Mouse (Mus musculus) forebrain, embryonic 14.5 days (tissue): ENCODE measurements around the gene Usf1. TPM values are rescaled to one million over a fixed set of nuclear protein-coding genes. Genes with fewer than 3 reads are reported as not detected.
A peak's percentile ranks its signal among the peaks of the same experiment; 100 is the strongest.

ENCODE experiments used
- ATAC-seq: fragments of 200-750 bp; cut with Nextera tagmentation; 2 replicates; pipeline ENCODE4 v1.8.0; 2017; ENCODE audit warnings: mild to moderate bottlenecking, moderate library complexity
- DNase-seq: peaks from one replicate; pipeline ENCODE4 v3.0.0-alpha.2; 2015; ENCODE audit warnings: low spot score
- H3K27ac ChIP-seq: fragments of 300-500 bp; sonication (generic); 2 replicates; pipeline ENCODE4 v1.5.1; 2014; ENCODE audit warnings: low read depth, mild to moderate bottlenecking, control low read depth, low read length, moderate library complexity
- H3K27me3 ChIP-seq: fragments of 300-500 bp; sonication (generic); replicated peaks from 2 replicates; pipeline ENCODE4 v1.6.1; 2014; ENCODE audit warnings: low read length, control low read depth, mixed read lengths; ENCODE audit not compliant: control insufficient read depth, insufficient read depth
- H3K36me3 ChIP-seq: fragments of 300-500 bp; sonication (generic); 2 replicates; pipeline ENCODE4 v1.6.1; 2014; ENCODE audit warnings: low read length, control low read depth; ENCODE audit not compliant: control insufficient read depth, insufficient read depth
- H3K4me1 ChIP-seq: fragments of 300-500 bp; sonication (generic); 2 replicates; pipeline ENCODE4 v1.6.1; 2014; ENCODE audit warnings: antibody characterized with exemption, low read length, control low read depth; ENCODE audit not compliant: control insufficient read depth, insufficient read depth
- H3K4me2 ChIP-seq: fragments of 300-500 bp; sonication (generic); 2 replicates; pipeline ENCODE4 v1.6.1; 2014; ENCODE audit warnings: mild to moderate bottlenecking, control low read depth, low read length
- H3K4me3 ChIP-seq: fragments of 300-500 bp; sonication (generic); 2 replicates; pipeline ENCODE4 v1.5.1; 2014; ENCODE audit warnings: low read depth, low read length, control low read depth
- H3K9ac ChIP-seq: fragments of 300-500 bp; sonication (generic); 2 replicates; pipeline ENCODE4 v1.6.1; 2014; ENCODE audit warnings: mild to moderate bottlenecking, low read length, control low read depth, moderate library complexity
- H3K9me3 ChIP-seq: fragments of 300-500 bp; sonication (generic); replicated peaks from 2 replicates; pipeline ENCODE4 v1.6.1; 2016; ENCODE audit warnings: low read length, control low read depth, mixed read lengths; ENCODE audit not compliant: control insufficient read depth
- WGBS: fragments of 180-500 bp; shearing (Covaris S2); extraction: QIAGEN DNeasy Blood & Tissue Kit; methylation state at CpG from one replicate; pipeline ENCODE4 v1.1.7; 2014; 5-methylcytosine and 5-hydroxymethylcytosine counted together
- polyA plus RNA-seq: library from polyadenylated mRNA; unstranded; fragments of >200 nt; fragmentation: Nextera tagmentation; extraction: Ambion mirVana; gene quantifications from 2 replicates; pipeline ENCODE4 v1.2.1, GENCODE M21; 2014

Gene Usf1
- polyA plus RNA-seq, 1 experiment from 2014 or later: 212 TPM

- peak; percentile 35 for DNase-seq
- H3K27ac ChIP-seq: no peak overlapping the region
Observed at GRCm38 (mm10) chr1:171440025-171440725, 29.1 kb downstream of the Usf1 start.

GRCm38 (mm10) chr1:171441466-171442412, 30.6 kb downstream of the Usf1 start:
- no peak for ATAC-seq

More at GRCm38 (mm10) chr1:171440025-171440725, 29.1 kb downstream of the Usf1 start:
- peaks cover 15% of the 10 kb centered on the region; the same call in 1 of the 2 replicates for H3K27me3 ChIP-seq
- no peak overlapping the region for H3K4me3 ChIP-seq
- H3K36me3 ChIP-seq: no peaks in the 10 kb centered on the region
- WGBS: 57% methylated on average over 9 of the region's 9 CpGs
- no peaks in the 10 kb centered on the region for H3K4me1 ChIP-seq
- H3K9ac ChIP-seq: no peak overlapping the region
- no peak overlapping the region for H3K4me2 ChIP-seq
- peak; percentile 45 for ATAC-seq
- H3K9me3 ChIP-seq: 0 out of 2 replicates have a peak, but pooled peaks cover 3% of the 10 kb centered on the region

GRCm38 (mm10) chr1:171442413-171442760, 31.3 kb downstream of the Usf1 start:
- Histone ChIP-seq H3K9ac (no peak overlapping the region), H3K27me3 (peaks cover 6% of the 10 kb centered on the region; the same call in 1 of the 2 replicates), H3K9me3 (0 out of 2 replicates have a peak, but pooled peaks cover 3% of the 10 kb centered on the region), H3K36me3 (no peaks in the 10 kb centered on the region), H3K27ac (no peak overlapping the region), H3K4me3 (no peak overlapping the region), H3K4me1 (no peaks in the 10 kb centered on the region), H3K4me2 (no peak overlapping the region)
- no peak for DNase-seq
- ATAC-seq: no peak
- WGBS: 80% methylated on average over 8 of the region's 8 CpGs

More at GRCm38 (mm10) chr1:171441466-171442412, 30.6 kb downstream of the Usf1 start:
- H3K4me2 ChIP-seq: no peak overlapping the region
- H3K4me1 ChIP-seq: no peaks in the 10 kb centered on the region
- H3K9ac ChIP-seq: no peak overlapping the region
- H3K4me3 ChIP-seq: no peak overlapping the region
- 66% methylated on average over 7 of the region's 7 CpGs for WGBS
- no peaks in the 10 kb centered on the region for H3K36me3 ChIP-seq
- no peak for DNase-seq
- H3K27me3 ChIP-seq: peaks cover 13% of the 10 kb centered on the region; the same call in 1 of the 2 replicates
- H3K9me3 ChIP-seq: 0 out of 2 replicates have a peak, but pooled peaks cover 3% of the 10 kb centered on the region
- H3K27ac ChIP-seq: no peak overlapping the region

GRCm38 (mm10) chr1:171445050-171445449, 33.9 kb downstream of the Usf1 start:
- Histone ChIP-seq H3K4me3 (no peak overlapping the region), H3K27ac (no peak overlapping the region), H3K4me1 (no peaks in the 10 kb centered on the region), H3K36me3 (no peaks in the 10 kb centered on the region), H3K4me2 (no peak overlapping the region), H3K27me3 (no peaks in the 10 kb centered on the region), H3K9ac (no peak overlapping the region), H3K9me3 (0 out of 2 replicates have a peak, but pooled peaks cover 3% of the 10 kb centered on the region)
- 93% methylated on average over 5 of the region's 5 CpGs for WGBS
- ATAC-seq (no peak), DNase-seq (no peak)

- WGBS: 86% methylated on average over 7 of the region's 7 CpGs
- no peaks in the 10 kb centered on the region for H3K36me3 ChIP-seq
- H3K4me3 ChIP-seq: no peak overlapping the region
- H3K9ac ChIP-seq: no peak overlapping the region
- no peaks in the 10 kb centered on the region for H3K4me1 ChIP-seq
- 0 out of 2 replicates have a peak, but pooled peaks cover 3% of the 10 kb centered on the region for H3K9me3 ChIP-seq
- H3K27me3 ChIP-seq: no peaks in the 10 kb centered on the region
- H3K4me2 ChIP-seq: no peak overlapping the region
- no peak overlapping the region for H3K27ac ChIP-seq
- ATAC-seq (no peak), DNase-seq (no peak)
Observed at GRCm38 (mm10) chr1:171446854-171447253, 35.7 kb downstream of the Usf1 start.

- H3K36me3 ChIP-seq: no peaks in the 10 kb centered on the region
- H3K4me1 ChIP-seq: no peaks in the 10 kb centered on the region
- no peak overlapping the region for H3K9ac ChIP-seq
- 82% methylated on average over 10 of the region's 10 CpGs for WGBS
- no peaks in the 10 kb centered on the region for H3K27me3 ChIP-seq
- H3K9me3 ChIP-seq: 0 out of 2 replicates have a peak, but pooled peaks cover 3% of the 10 kb centered on the region
- H3K27ac ChIP-seq: no peak overlapping the region
- H3K4me3 ChIP-seq: no peak overlapping the region
- no peak overlapping the region for H3K4me2 ChIP-seq
- no peak for DNase-seq
- no peak for ATAC-seq
Observed at GRCm38 (mm10) chr1:171447692-171448091, 36.6 kb downstream of the Usf1 start.

GRCm38 (mm10) chr1:171450062-171450461, 38.9 kb downstream of the Usf1 start:
- Histone ChIP-seq H3K4me2 (no peak overlapping the region), H3K4me3 (no peak overlapping the region), H3K36me3 (no peaks in the 10 kb centered on the region), H3K9me3 (no peaks in the 10 kb centered on the region), H3K27me3 (no peaks in the 10 kb centered on the region), H3K4me1 (no peaks in the 10 kb centered on the region), H3K27ac (no peak overlapping the region), H3K9ac (no peak overlapping the region)
- DNase-seq (no peak), ATAC-seq (no peak)
- 87% methylated on average over 11 of the region's 11 CpGs for WGBS

- WGBS: 81% methylated on average over 10 of the region's 10 CpGs
- ATAC-seq (no peak), DNase-seq (no peak)
- Histone ChIP-seq H3K9ac (no peak overlapping the region), H3K36me3 (no peaks in the 10 kb centered on the region), H3K4me3 (no peak overlapping the region), H3K27ac (no peak overlapping the region), H3K9me3 (no peaks in the 10 kb centered on the region), H3K4me2 (no peak overlapping the region), H3K27me3 (no peaks in the 10 kb centered on the region), H3K4me1 (no peaks in the 10 kb centered on the region)
Observed at GRCm38 (mm10) chr1:171451001-171451400, 39.9 kb downstream of the Usf1 start.
